Mouse (Mus musculus) midbrain, embryonic 12.5 days (tissue): ENCODE data around the gene Rnf151. TPM values are rescaled to one million over a fixed set of nuclear protein-coding genes. Genes with fewer than 3 reads are reported as not detected.
A peak's percentile ranks its signal among the peaks of the same experiment; 100 is the strongest.
"Not testable (repeated sequence)": the region's sequence is repeated elsewhere in the genome, so short reads cannot be mapped to it uniquely, and the experiment has no call there.

Source experiments
- ATAC-seq: fragments of 200-750 bp; cut with Nextera tagmentation; 2 replicates; pipeline ENCODE4 v1.8.0; 2017; ENCODE audit warnings: low read depth, moderate TSS enrichment, moderate library complexity; ENCODE audit not compliant: low FRiP score
- H3K27ac ChIP-seq: fragments of 300-500 bp; sonication (generic); replicated peaks from 2 replicates; pipeline ENCODE4 v1.5.1; 2016; ENCODE audit warnings: mild to moderate bottlenecking
- H3K27me3 ChIP-seq: fragments of 300-500 bp; sonication (generic); 2 replicates; pipeline ENCODE4 v1.6.1; 2016; ENCODE audit warnings: mild to moderate bottlenecking
- H3K36me3 ChIP-seq: fragments of 300-500 bp; sonication (generic); 2 replicates; pipeline ENCODE4 v1.6.1; 2016
- H3K4me1 ChIP-seq: fragments of 300-500 bp; sonication (generic); 2 replicates; pipeline ENCODE4 v1.6.1; 2016
- H3K4me2 ChIP-seq: fragments of 300-500 bp; sonication (generic); replicated peaks from 2 replicates; pipeline ENCODE4 v1.6.1; 2016; ENCODE audit warnings: mild to moderate bottlenecking, moderate library complexity
- H3K4me3 ChIP-seq: fragments of 300-500 bp; sonication (generic); 2 replicates; pipeline ENCODE4 v1.5.1; 2016; ENCODE audit warnings: mild to moderate bottlenecking
- H3K9ac ChIP-seq: fragments of 300-500 bp; sonication (generic); replicated peaks from 2 replicates; pipeline ENCODE4 v1.6.1; 2016; ENCODE audit warnings: mild to moderate bottlenecking, moderate library complexity
- H3K9me3 ChIP-seq: fragments of 300-500 bp; sonication (generic); 2 replicates; pipeline ENCODE4 v1.6.1; 2016; ENCODE audit warnings: mild to moderate bottlenecking
- WGBS: fragments of 180-500 bp; shearing (Covaris S2); methylation state at CpG from one replicate; pipeline ENCODE4 v1.1.7; 2016; 5-methylcytosine and 5-hydroxymethylcytosine counted together
- polyA plus RNA-seq: library from polyadenylated mRNA; unstranded; fragments of >200 nt; fragmentation: Nextera tagmentation; extraction: Ambion mirVana; gene quantifications from 2 replicates; pipeline ENCODE4 v1.2.1, GENCODE M21; 2016

Rnf151 gene
- polyA plus RNA-seq, 1 experiment from 2014 or later = 0.24 TPM

- not testable (repeated sequence) for H3K27ac ChIP-seq, H3K27me3 ChIP-seq, ATAC-seq, H3K9me3 ChIP-seq
- Histone ChIP-seq H3K4me3 (peak overlapping the region; percentile 67), H3K4me2 (peak overlapping the region; percentile 81), H3K9ac (peak overlapping the region; percentile 81), H3K4me1 (peaks cover 33% of the 10 kb centered on the region), H3K36me3 (peaks cover 27% of the 10 kb centered on the region)
- 68% methylated on average over 5 of the region's 5 CpGs for WGBS
Measured at GRCm38 (mm10) chr17:24718938-24719337, 1.1 kb upstream of the Rnf151 start.

DNA sequence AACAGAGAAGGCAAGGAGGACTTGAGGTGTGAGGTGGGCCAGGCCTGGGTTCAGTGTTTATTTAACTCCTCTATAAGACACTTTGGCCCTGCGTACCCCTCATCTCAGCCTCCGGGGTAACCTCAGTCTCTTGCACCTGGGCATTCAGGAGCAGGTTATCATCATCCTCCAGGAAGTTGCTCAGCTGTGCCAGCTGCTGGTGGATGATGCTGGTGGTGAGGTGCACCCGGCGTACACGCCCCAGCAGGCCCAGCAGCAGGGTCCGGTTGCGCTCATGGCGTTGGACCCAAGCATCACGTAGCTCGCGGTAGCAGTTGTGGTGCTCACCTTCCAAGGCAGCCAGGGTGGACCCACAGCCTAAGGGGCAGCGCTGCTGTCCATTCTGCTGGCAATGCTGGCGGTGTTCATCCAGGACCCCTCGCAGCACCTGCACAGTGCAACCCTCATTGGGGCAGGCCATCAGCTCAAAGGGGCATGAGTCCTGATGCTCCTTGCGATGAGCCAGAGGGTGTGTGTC is 1.6 kb downstream of the Rnf151 start:
- Histone ChIP-seq H3K4me2 (no peak overlapping the region), H3K9me3 (no peaks in the 10 kb centered on the region), H3K4me1 (peaks cover 9% of the 10 kb centered on the region), H3K9ac (no peak overlapping the region), H3K4me3 (no peak overlapping the region), H3K36me3 (peaks cover 13% of the 10 kb centered on the region; the same call in 1 of the 2 replicates), H3K27ac (no peak overlapping the region), H3K27me3 (no peaks in the 10 kb centered on the region)
- WGBS = 94% methylated on average over 15 of the region's 15 CpGs
- ATAC-seq = no peak

DNA sequence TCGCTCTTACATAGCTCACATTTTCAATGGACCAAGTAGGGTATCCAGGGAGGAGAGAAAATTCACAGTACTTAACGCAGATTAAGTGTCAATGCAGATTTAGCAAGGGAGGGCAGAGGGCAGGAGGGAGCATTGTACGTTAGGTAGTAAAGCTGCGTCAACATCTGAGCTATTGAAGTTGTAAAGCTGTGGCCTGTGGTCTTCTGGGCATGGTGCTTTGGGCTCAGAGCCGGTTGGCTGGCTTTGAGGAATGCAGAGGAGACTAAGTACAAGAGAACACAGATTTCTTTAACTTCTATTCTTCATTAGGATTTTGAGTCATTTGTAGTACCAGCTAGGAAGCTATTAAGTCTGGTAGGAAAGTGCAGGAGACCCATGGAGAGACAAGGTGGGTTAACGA is 2.3 kb downstream of the Rnf151 start:
- Histone ChIP-seq H3K9ac (no peak overlapping the region), H3K4me3 (no peak overlapping the region)
- 18% methylated on average over 6 of the region's 6 CpGs for WGBS

DNA sequence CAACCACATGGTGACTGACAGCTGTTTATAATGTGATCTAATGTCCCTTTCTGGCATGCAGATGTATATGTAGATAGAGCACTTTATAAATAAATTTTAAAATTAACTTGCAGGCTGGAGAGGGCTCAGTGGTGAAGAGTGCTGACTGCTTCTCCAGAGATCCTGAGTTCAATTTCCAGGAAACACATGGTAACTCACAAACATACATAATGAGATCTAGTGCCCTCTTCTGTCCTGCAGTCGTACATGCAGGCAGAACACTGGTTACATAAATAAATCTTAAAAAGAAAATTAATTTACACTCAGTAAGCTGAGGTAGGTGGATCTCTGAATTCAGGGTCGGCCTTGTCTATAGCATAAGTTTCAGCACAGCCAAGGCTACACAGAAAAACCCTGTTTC is 9.2 kb downstream of the Rnf151 start:
- 39% methylated on average over 2 of the region's 2 CpGs for WGBS
- H3K9ac ChIP-seq = no peak overlapping the region
- H3K27me3 ChIP-seq = no peaks in the 10 kb centered on the region
- H3K36me3 ChIP-seq = peaks cover 20% of the 10 kb centered on the region
- no peak for ATAC-seq
- H3K9me3 ChIP-seq = no peaks in the 10 kb centered on the region
- no peak overlapping the region for H3K4me3 ChIP-seq
- H3K27ac ChIP-seq = no peak overlapping the region
- H3K4me2 ChIP-seq = peak overlapping the region; percentile 80; the same call in 1 of the 2 replicates
- peaks cover 16% of the 10 kb centered on the region for H3K4me1 ChIP-seq

More for the DNA sequence above, 2.3 kb downstream of the Rnf151 start:
- no peak for ATAC-seq
- no peak overlapping the region for H3K4me2 ChIP-seq
- H3K9me3 ChIP-seq = no peaks in the 10 kb centered on the region
- H3K4me1 ChIP-seq = peaks cover 5% of the 10 kb centered on the region; the same call in 1 of the 2 replicates
- H3K36me3 ChIP-seq = peaks cover 11% of the 10 kb centered on the region; the same call in 1 of the 2 replicates
- no peaks in the 10 kb centered on the region for H3K27me3 ChIP-seq
- no peak overlapping the region for H3K27ac ChIP-seq

DNA sequence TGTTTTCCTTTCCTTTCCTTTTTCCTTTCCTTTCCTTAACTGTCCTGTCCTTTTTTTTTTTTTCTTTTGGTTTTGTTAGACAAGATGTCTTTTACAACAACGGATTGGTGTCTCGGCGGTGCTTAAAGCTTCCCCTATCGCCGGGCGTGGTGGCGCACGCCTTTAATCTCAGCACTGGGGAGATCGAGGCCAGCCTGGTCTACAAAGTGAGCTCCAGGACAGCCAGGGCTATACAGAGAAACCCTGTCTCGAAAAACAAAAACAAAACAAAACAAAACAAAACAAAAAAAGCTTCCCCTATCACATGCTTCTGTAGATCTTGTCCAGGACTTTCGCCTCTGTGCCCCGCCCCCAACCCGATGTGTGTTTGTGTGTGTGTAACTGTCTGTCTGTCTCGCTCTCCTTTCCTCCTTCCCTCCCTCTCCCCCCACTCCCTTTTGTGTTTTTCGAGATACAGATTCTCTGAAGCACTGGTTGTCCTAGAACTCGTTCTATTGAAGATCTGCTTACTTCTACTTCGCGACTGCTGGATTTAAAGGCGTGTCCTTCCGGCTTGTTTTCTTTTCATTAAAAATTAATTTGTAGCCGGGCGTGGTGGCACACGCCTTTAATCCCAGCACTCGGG is 9.9 kb downstream of the Rnf151 start:
- Histone ChIP-seq H3K9ac (peak overlapping the region; percentile 71), H3K4me1 (peaks cover 16% of the 10 kb centered on the region), H3K27ac (peak overlapping the region; percentile 77), H3K36me3 (peaks cover 24% of the 10 kb centered on the region), H3K27me3 (no peaks in the 10 kb centered on the region), H3K4me2 (peak overlapping the region; percentile 80), H3K9me3 (no peaks in the 10 kb centered on the region), H3K4me3 (peak overlapping the region; percentile 80)
- peak; percentile 68; the same call in 1 of the 2 replicates for ATAC-seq
- 8% methylated on average over 24 of the region's 24 CpGs for WGBS

DNA sequence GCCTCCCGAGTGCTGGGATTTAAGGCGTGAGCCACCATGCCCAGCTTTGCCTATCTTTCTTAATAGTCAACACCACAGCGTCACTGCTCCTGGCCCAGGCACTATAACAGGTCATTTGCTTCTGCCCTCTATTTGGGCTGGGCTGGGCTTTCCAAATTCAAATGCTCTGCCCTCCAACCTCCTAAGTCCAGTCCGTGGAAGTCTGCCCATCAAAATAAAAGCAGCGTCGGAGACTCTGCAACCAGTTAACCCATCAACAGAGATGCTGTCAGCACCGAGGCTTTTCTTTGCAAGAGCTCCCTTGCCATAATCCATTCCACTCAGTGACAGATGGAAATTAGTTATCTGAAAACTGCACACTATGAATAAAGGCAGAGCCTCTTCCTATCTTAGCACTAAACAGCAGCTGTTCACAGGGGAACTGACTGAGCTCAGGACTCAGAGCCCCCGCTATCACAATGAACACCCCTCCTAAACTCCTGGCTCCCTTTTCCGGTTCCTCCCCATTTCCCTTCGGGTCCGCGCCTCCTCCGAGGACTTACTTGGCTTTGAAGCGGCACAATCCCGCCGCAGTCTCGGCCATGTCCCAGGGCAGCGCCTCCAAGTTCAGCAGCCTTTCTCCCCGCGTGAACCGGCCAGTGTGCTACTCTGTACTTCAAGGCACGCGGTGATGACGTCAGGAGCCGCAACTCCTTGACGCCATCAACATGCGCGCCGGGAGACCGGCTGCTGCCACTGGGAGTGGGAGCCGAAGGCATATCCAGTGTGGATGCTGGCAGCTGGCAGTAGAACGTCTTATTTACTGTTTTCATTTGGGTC is 10.7 kb downstream of the Rnf151 start, which contains the start of gene Tbl3:
Tbl3 (minus strand) TSS at position 679 of the 819 bp plus-strand sequence.
- H3K4me1 ChIP-seq = peaks cover 16% of the 10 kb centered on the region
- peak; percentile 92 for ATAC-seq
- H3K4me3 ChIP-seq = peak within 1 kb of the TSS; percentile 80
- H3K9me3 ChIP-seq = no peaks in the 10 kb centered on the region
- H3K27ac ChIP-seq = peak within 1 kb of the TSS; percentile 77
- H3K27me3 ChIP-seq = no peaks in the 10 kb centered on the region
- H3K9ac ChIP-seq = peak within 1 kb of the TSS; percentile 71
- peaks cover 30% of the 10 kb centered on the region for H3K36me3 ChIP-seq
- 4% methylated on average over 32 of the region's 32 CpGs for WGBS
- peak within 1 kb of the TSS; percentile 80 for H3K4me2 ChIP-seq

DNA sequence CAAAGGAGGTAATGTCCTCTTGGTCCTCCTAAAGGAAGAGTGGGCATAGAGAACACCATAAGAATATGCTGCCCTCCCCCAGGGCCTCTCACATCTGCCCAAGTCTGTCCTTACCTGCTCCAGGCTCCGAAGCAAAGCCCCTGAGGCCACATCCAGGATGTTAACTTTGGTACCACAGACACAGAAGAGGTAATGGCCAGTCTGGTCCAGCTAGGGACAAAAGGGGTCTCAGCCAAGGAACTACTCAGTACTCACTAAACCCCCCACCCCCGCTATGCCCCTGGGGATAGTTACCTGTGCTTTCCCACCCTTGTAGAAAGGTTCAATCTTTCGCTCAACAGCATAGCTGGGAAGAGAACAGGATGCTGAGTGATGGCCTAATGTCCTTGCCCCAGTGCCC is 12.0 kb downstream of the Rnf151 start:
- Histone ChIP-seq H3K27ac (no peak overlapping the region), H3K27me3 (no peaks in the 10 kb centered on the region), H3K4me2 (0 out of 2 replicates have a peak overlapping the region, but pooled peaks have one; percentile 80), H3K9ac (no peak overlapping the region), H3K36me3 (peaks cover 44% of the 10 kb centered on the region), H3K4me1 (peaks cover 16% of the 10 kb centered on the region), H3K4me3 (0 out of 2 replicates have a peak overlapping the region, but pooled peaks have one; percentile 7), H3K9me3 (no peaks in the 10 kb centered on the region)
- WGBS = 95% methylated on average over 3 of the region's 3 CpGs
- ATAC-seq = no peak

- 90% methylated on average over 9 of the region's 9 CpGs for WGBS
- peaks cover 12% of the 10 kb centered on the region for H3K4me1 ChIP-seq
- no peaks in the 10 kb centered on the region for H3K9me3 ChIP-seq
- ATAC-seq = no peak
- H3K4me3 ChIP-seq = no peak overlapping the region
- H3K9ac ChIP-seq = no peak overlapping the region; the same call in 1 of the 2 replicates
- no peak overlapping the region for H3K4me2 ChIP-seq
- peaks cover 58% of the 10 kb centered on the region for H3K36me3 ChIP-seq
- H3K27ac ChIP-seq = no peak overlapping the region
- peaks cover 8% of the 10 kb centered on the region for H3K27me3 ChIP-seq
Measured at GRCm38 (mm10) chr17:24701251-24701650, 16.6 kb downstream of the Rnf151 start.

GRCm38 (mm10) chr17:24699473-24699872 is 18.4 kb downstream of the Rnf151 start:
- ATAC-seq = no peak
- peaks cover 17% of the 10 kb centered on the region for H3K4me1 ChIP-seq
- no peak overlapping the region for H3K27ac ChIP-seq
- peaks cover 46% of the 10 kb centered on the region for H3K36me3 ChIP-seq
- H3K9ac ChIP-seq = no peak overlapping the region
- H3K27me3 ChIP-seq = peaks cover 8% of the 10 kb centered on the region
- H3K4me2 ChIP-seq = no peak overlapping the region
- WGBS = 81% methylated on average over 2 of the region's 2 CpGs
- no peak overlapping the region for H3K4me3 ChIP-seq
- H3K9me3 ChIP-seq = no peaks in the 10 kb centered on the region

GRCm38 (mm10) chr17:24698715-24699114 is 19.1 kb downstream of the Rnf151 start:
- no peak overlapping the region for H3K4me3 ChIP-seq
- peaks cover 8% of the 10 kb centered on the region for H3K27me3 ChIP-seq
- no peaks in the 10 kb centered on the region for H3K9me3 ChIP-seq
- peaks cover 17% of the 10 kb centered on the region for H3K4me1 ChIP-seq
- no peak for ATAC-seq
- H3K36me3 ChIP-seq = peaks cover 39% of the 10 kb centered on the region
- no peak overlapping the region for H3K27ac ChIP-seq
- H3K4me2 ChIP-seq = no peak overlapping the region
- H3K9ac ChIP-seq = no peak overlapping the region
- 71% methylated on average over 9 of the region's 9 CpGs for WGBS

DNA sequence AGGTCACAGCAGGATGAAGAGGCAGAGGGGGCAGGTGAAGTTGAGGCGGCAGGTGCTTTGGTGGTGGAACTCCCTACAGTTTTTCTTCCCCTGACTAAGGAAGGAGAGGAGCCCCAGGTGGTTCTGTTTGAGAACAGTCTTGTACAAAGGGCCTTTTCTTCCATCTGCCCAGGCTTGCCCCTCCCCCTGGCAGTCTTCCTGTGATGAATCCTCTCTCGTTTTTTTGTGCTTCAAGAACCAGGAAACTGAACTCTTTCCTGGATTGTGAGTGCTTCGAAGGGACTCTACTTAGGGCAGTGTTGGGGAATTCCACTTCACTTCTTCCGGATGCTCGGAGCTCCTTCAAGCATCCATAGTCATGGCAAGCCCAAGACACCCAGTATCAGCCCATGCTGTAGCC is 19.9 kb downstream of the Rnf151 start:
- no peak overlapping the region for H3K4me3 ChIP-seq
- 22% methylated on average over 5 of the region's 5 CpGs for WGBS
- H3K9me3 ChIP-seq = no peaks in the 10 kb centered on the region
- no peak overlapping the region for H3K9ac ChIP-seq
- no peak overlapping the region for H3K27ac ChIP-seq
- peaks cover 17% of the 10 kb centered on the region for H3K4me1 ChIP-seq
- H3K27me3 ChIP-seq = peaks cover 8% of the 10 kb centered on the region
- no peak overlapping the region for H3K4me2 ChIP-seq
- H3K36me3 ChIP-seq = peaks cover 40% of the 10 kb centered on the region
- ATAC-seq = no peak
